Mouse (Mus musculus) heart, embryonic 11.5 days (tissue): ENCODE data around the gene Tmem263. TPM values are rescaled to one million over a fixed set of nuclear protein-coding genes. Genes with fewer than 3 reads are reported as not detected.

Source experiments
- ATAC-seq: fragments of 200-750 bp; cut with Nextera tagmentation; replicated peaks from 2 replicates; pipeline ENCODE4 v1.8.0; 2017; ENCODE audit warnings: moderate library complexity; ENCODE audit not compliant: insufficient number of reproducible peaks, low FRiP score, low TSS enrichment
- H3K27ac ChIP-seq: fragments of 300-500 bp; sonication (generic); 2 replicates; pipeline ENCODE4 v1.5.1; 2014; ENCODE audit warnings: mild to moderate bottlenecking, low read depth, low read length
- H3K27me3 ChIP-seq: fragments of 300-500 bp; sonication (generic); 2 replicates; pipeline ENCODE4 v1.6.1; 2014; ENCODE audit warnings: mild to moderate bottlenecking, low read length, mixed read lengths; ENCODE audit not compliant: control insufficient read depth, insufficient read depth
- H3K36me3 ChIP-seq: fragments of 300-500 bp; sonication (generic); 2 replicates; pipeline ENCODE4 v1.6.1; 2014; ENCODE audit warnings: mild to moderate bottlenecking, low read length, moderate library complexity, mixed read lengths; ENCODE audit not compliant: control insufficient read depth, insufficient read depth
- H3K4me1 ChIP-seq: fragments of 300-500 bp; sonication (generic); 2 replicates; pipeline ENCODE4 v1.6.1; 2014; ENCODE audit warnings: low read length; ENCODE audit not compliant: control insufficient read depth, insufficient read depth
- H3K4me2 ChIP-seq: fragments of 300-500 bp; sonication (generic); 2 replicates; pipeline ENCODE4 v1.6.1; 2014; ENCODE audit warnings: mild to moderate bottlenecking, moderate library complexity
- H3K4me3 ChIP-seq: fragments of 300-500 bp; sonication (generic); 2 replicates; pipeline ENCODE4 v1.5.1; 2014; ENCODE audit warnings: low read depth, low read length
- H3K9ac ChIP-seq: fragments of 300-500 bp; sonication (generic); 2 replicates; pipeline ENCODE4 v1.6.1; 2014; ENCODE audit warnings: mild to moderate bottlenecking, low read depth, low read length, moderate library complexity
- H3K9me3 ChIP-seq: fragments of 300-500 bp; sonication (generic); replicated peaks from 2 replicates; pipeline ENCODE4 v1.6.1; 2016; ENCODE audit warnings: low read length; ENCODE audit not compliant: control insufficient read depth
- WGBS: fragments of 180-500 bp; shearing (Covaris S2); extraction: QIAGEN DNeasy Blood & Tissue Kit; methylation state at CpG from one replicate; pipeline ENCODE4 v1.1.7; 2014; ENCODE audit not compliant: insufficient replicate concordance; 5-methylcytosine and 5-hydroxymethylcytosine counted together
- polyA plus RNA-seq: library from polyadenylated mRNA; unstranded; fragments of >200 nt; fragmentation: Nextera tagmentation; extraction: Ambion mirVana; gene quantifications from 2 replicates; pipeline ENCODE4 v1.2.1, GENCODE M21; 2014

Gene Tmem263
- polyA plus RNA-seq, 1 experiment from 2014 or later: 57.3 TPM

- peak; percentile 99 for ATAC-seq
- Histone ChIP-seq H3K36me3 (peaks cover 2% of the 10 kb centered on the region; the same call in 1 of the 2 replicates), H3K27me3 (no peaks in the 10 kb centered on the region), H3K4me1 (no peaks in the 10 kb centered on the region), H3K9me3 (no peaks in the 10 kb centered on the region), H3K4me3 (peak within 1 kb of the TSS; percentile 72), H3K4me2 (peak within 1 kb of the TSS; percentile 67), H3K27ac (no peak within 1 kb of the TSS), H3K9ac (peak within 1 kb of the TSS; percentile 77)
- WGBS: 8% methylated on average over 20 of the region's 20 CpGs
These were observed 25.2 kb downstream of the Tmem263 start, which contains the start of gene Mterf2 for GRCm38 (mm10) chr10:85127395-85128287. Mterf2 (minus strand) TSS chr10:85128027.

- Histone ChIP-seq H3K27me3 (no peaks in the 10 kb centered on the region), H3K4me3 (peak overlapping the region; percentile 72), H3K4me2 (peak overlapping the region; percentile 67), H3K9ac (no peak overlapping the region; the same call in 1 of the 2 replicates), H3K27ac (no peak overlapping the region), H3K9me3 (no peaks in the 10 kb centered on the region), H3K36me3 (peaks cover 2% of the 10 kb centered on the region; the same call in 1 of the 2 replicates), H3K4me1 (no peaks in the 10 kb centered on the region)
- WGBS: 17% methylated on average over 7 of the region's 7 CpGs
- no peak for ATAC-seq
These were observed 26.0 kb downstream of the Tmem263 start for GRCm38 (mm10) chr10:85128453-85128852.

- Histone ChIP-seq H3K9ac (no peak overlapping the region), H3K4me1 (no peaks in the 10 kb centered on the region), H3K36me3 (no peaks in the 10 kb centered on the region), H3K4me3 (no peak overlapping the region), H3K4me2 (no peak overlapping the region), H3K9me3 (no peaks in the 10 kb centered on the region), H3K27ac (no peak overlapping the region), H3K27me3 (no peaks in the 10 kb centered on the region)
- 90% methylated on average over 6 of the region's 6 CpGs for WGBS
- ATAC-seq: no peak
These were observed 34.1 kb downstream of the Tmem263 start for GRCm38 (mm10) chr10:85136573-85136972.

- Histone ChIP-seq H3K36me3 (peaks cover 5% of the 10 kb centered on the region; the same call in 1 of the 2 replicates), H3K27ac (no peak overlapping the region), H3K9ac (no peak overlapping the region), H3K9me3 (no peaks in the 10 kb centered on the region), H3K27me3 (no peaks in the 10 kb centered on the region), H3K4me1 (no peaks in the 10 kb centered on the region), H3K4me2 (no peak overlapping the region), H3K4me3 (no peak overlapping the region)
- 72% methylated on average over 9 of the region's 9 CpGs for WGBS
- ATAC-seq: no peak
These were observed 39.0 kb downstream of the Tmem263 start for GRCm38 (mm10) chr10:85141465-85141864.

GRCm38 (mm10) chr10:85146282-85146681 is 43.9 kb downstream of the Tmem263 start:
- peaks cover 5% of the 10 kb centered on the region; the same call in 1 of the 2 replicates for H3K36me3 ChIP-seq

GRCm38 (mm10) chr10:85149226-85149625 is 46.8 kb downstream of the Tmem263 start:
- Histone ChIP-seq H3K4me2 (no peak overlapping the region), H3K9me3 (no peaks in the 10 kb centered on the region), H3K9ac (no peak overlapping the region), H3K36me3 (0 out of 2 replicates have a peak, but pooled peaks cover 3% of the 10 kb centered on the region), H3K27ac (no peak overlapping the region), H3K4me1 (no peaks in the 10 kb centered on the region), H3K27me3 (no peaks in the 10 kb centered on the region), H3K4me3 (no peak overlapping the region)
- WGBS: 80% methylated on average over 5 of the region's 5 CpGs
- no peak for ATAC-seq

More at GRCm38 (mm10) chr10:85146282-85146681, 43.9 kb downstream of the Tmem263 start:
- Histone ChIP-seq H3K27ac (no peak overlapping the region), H3K9ac (no peak overlapping the region), H3K27me3 (no peaks in the 10 kb centered on the region), H3K9me3 (no peaks in the 10 kb centered on the region), H3K4me3 (no peak overlapping the region), H3K4me2 (no peak overlapping the region), H3K4me1 (no peaks in the 10 kb centered on the region)
- 85% methylated on average over 14 of the region's 14 CpGs for WGBS
- no peak for ATAC-seq

- 22% methylated on average over 2 of the region's 2 CpGs for WGBS
- Histone ChIP-seq H3K4me3 (no peak overlapping the region), H3K9me3 (no peaks in the 10 kb centered on the region), H3K36me3 (no peaks in the 10 kb centered on the region), H3K27me3 (no peaks in the 10 kb centered on the region), H3K27ac (no peak overlapping the region), H3K4me1 (no peaks in the 10 kb centered on the region), H3K9ac (no peak overlapping the region), H3K4me2 (no peak overlapping the region)
- no peak for ATAC-seq
These were observed 51.8 kb downstream of the Tmem263 start for GRCm38 (mm10) chr10:85154195-85154594.

- ATAC-seq: no peak
- no peak overlapping the region for H3K9ac ChIP-seq
- 88% methylated on average over 7 of the region's 7 CpGs for WGBS
These were observed 55.0 kb downstream of the Tmem263 start for GRCm38 (mm10) chr10:85157451-85157850.

More at GRCm38 (mm10) chr10:85157451-85157850, 55.0 kb downstream of the Tmem263 start:
- no peak overlapping the region for H3K4me2 ChIP-seq
- H3K4me3 ChIP-seq: no peak overlapping the region
- no peaks in the 10 kb centered on the region for H3K9me3 ChIP-seq
- H3K27ac ChIP-seq: no peak overlapping the region
- no peaks in the 10 kb centered on the region for H3K4me1 ChIP-seq
- H3K27me3 ChIP-seq: no peaks in the 10 kb centered on the region
- no peaks in the 10 kb centered on the region for H3K36me3 ChIP-seq
